Mouse (Mus musculus) 3134 (cell line): ENCODE data around the gene 2310039H08Rik.

Experiments used
- DNase-seq: peaks from one replicate; pipeline ENCODE4 v3.0.0-alpha.2; 2011; ENCODE audit warnings: low spot score; ENCODE audit not compliant: insufficient read length; ENCODE audit errors: extremely low read depth

The 2310039H08Rik gene

DNA sequence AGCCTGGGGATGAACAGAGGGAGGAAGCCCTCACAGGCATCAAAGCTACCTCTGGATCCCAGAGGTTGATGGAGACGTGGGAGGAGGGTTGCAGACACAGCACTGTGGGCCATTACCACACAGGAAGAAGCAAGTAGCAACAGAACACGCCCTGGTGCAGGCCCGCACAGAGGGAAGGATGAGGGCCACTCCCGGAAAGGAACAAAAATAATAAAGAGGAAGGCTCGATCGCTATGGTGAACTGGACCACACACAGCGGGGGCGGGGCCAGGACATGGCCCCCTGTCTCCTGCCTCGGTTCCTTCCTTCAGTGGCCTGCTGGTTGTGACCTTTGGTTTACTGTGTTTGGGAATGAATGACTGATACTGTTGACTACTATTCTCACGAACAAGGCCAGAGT, 27.2 kb downstream of the 2310039H08Rik start:
- DNase-seq = no peak

DNA sequence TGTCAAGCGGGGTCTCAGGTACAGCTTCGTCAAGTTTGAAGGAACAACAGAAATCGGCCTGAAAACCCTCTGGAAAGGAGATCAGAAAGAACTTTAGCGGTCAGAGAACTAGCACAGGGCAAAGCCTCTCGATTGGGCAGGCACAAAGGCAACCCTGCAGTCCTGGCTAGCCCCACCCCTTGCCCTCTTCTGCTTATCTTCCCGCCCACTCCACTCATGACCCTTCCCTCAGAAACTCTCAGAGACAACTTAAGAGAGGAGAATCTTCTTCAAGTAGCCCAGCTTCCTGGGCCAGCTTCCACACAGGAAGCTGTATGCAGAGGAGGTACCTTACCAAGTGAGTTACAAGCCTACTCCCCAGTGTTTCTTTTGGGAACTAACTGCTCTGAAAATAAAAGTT, 29.3 kb downstream of the 2310039H08Rik start:
- DNase-seq = no peak

DNA sequence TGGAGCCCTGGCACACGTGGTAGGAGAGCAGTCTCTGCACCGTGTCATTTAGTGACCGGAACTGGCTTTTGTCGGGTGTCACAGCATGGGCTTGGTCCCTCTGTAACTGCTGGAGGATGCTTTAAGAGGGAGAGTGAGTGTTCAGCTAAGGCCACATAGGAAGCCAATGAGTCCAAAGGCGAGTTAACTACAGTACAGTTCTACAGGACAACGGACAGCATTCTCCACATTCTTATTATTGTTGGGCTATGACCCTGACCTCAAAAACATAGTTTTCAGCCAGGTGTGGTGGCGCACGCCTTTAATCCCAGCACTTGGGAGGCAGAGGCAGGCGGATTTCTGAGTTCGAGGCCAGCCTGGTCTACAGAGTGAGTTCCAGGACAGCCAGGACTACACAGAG, 35.9 kb downstream of the 2310039H08Rik start:
- no peak for DNase-seq

DNA sequence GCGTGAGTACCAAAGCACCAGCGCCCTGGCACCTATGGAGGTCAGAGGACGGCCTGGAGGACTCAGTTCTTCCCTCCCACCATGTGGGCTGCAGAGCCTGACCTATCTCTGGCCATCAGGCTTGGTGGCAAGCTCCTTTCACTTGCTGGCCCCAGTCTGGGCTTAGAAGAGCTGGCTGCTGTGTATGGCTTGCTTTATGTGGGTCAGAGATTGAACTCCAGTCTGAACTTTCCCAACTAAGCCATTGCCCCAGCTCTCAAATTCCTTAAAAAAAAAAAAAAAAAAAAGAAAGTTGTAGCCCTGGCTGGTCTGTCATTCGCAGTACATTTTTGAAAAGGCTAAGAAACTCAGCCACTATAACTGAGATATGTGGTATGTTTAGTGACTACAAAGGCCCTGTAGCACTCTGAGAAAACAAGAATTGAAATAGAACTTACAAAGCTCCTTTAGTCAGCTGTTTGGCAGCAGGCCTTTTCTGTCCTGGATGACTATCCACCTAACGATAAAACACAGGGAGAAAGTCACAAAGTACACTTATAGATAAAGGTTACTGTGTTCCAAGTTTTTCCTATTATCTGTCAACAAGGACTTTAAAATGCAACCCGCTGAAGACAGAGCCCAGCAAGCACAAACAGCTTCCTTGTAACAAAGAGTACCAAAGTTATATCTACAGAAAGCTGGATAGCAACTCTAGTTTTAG, 36.8 kb downstream of the 2310039H08Rik start:
- DNase-seq = no peak

DNA sequence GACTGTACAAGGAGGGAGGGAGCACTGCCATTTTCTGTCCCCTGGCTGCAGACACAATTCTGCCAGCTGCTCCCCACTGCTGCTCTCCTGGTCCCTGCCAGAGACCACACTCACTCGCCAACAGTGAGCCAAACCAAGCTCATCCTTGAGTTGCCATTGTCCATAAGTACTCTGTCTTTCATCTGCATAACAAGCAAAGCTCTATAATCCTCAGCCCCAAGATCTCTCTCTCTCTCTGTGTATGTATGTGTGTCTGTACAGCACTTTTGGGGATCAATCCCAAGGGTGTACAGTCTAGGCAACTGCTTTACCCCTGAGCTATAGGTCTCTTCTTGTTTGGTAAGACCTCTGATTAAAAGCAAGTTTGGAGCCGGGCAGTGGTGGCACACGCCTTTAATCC, 38.2 kb downstream of the 2310039H08Rik start:
- no peak for DNase-seq

DNA sequence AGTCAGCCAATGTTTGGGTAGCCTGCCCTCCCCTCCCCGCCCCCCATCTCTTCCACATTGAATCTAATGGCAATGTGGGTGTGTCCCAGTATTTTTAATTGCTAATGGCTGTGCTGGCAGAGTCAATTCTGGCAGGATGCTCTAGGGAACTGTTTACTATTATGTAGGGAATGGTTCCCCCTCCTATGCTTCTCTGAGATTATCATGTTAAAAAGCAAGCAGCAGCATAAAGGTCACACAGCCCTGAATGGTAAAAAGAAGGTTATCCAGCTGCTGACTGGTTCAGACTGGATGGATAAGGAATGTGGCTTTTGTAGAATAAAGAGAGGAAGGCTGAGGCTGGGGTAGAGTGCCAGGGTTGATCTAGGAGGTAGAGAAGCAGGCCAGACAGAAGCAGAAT, 40.0 kb downstream of the 2310039H08Rik start:
- no peak for DNase-seq

DNA sequence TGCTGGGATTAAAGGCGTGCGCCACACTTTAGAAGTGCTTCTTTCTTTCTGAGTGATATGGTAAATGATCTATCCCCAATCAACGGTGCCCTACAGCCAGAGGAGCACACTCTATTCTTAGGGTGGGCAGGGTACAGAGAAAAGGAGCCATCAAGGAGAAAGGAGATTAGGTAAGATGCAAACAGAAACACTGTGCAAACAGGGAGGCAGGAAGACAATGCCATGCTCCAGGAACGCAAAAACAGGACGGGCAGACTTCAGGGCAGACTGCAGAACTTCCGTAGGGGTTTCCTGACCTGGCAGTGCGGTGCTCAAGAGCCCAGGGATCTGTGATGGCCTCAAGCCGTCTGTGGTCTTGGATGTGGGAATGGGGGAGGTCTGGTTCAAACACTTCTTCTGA, 41.2 kb downstream of the 2310039H08Rik start:
- DNase-seq = no peak

DNA sequence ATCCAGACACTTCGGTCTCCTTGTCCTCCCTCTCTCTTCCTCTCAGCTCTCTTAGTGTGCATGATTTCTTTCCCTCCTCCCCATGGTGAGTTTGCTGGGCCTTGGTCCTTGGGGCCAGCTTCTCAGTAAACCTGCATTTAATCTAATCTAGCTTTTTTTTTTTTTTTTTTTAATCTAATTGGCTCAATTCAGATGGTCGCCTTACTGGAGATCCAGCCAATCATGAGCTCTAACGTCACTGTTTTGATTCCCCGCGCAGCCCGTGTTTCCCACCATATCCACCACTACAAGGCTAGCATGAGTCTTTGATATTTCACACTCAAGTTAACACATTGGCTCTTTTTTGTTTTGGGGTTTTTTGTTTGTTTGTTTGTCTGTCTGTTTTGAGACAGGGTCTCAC, 42.1 kb downstream of the 2310039H08Rik start:
- DNase-seq = no peak

DNA sequence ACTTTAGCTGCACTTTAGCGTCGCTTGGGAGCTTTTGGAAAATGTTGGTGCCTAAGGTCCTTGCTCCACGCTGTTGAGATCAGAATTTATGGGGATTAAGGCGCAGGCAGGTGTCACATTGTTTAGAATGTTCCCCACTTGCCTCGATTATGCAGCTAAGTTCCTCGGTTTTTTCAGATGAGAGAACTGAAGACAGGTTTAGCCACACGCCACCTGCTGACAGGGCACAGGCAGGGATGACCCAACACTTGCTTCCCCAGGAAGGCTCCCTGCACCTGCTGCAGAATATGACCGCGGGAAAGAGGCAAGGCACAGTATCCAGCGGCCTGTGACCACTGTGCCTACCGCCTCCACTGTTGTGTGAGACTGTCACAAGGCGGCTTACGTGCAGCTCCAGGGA, 43.9 kb downstream of the 2310039H08Rik start:
- DNase-seq = no peak

DNA sequence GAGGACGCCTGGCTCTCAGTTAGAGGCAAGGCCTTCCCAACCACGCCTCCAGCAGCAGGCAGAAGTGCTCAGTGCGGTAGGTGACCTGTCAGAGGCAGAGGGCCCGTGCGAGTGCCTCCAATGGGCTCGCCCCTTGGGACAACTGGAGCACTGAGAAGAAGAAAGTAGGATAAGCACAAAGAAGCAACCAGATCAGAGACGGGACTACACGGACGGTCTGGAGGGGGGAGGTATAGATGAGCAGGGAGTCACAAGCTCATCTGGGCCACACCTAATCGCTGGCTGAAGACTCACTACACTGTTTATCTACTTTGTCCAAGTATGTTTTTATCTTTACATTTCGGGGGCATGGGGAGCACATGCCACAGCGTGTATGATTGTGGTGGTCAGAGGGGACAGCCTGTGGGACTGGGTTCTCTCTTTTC, 45.3 kb downstream of the 2310039H08Rik start:
- DNase-seq = no peak

DNA sequence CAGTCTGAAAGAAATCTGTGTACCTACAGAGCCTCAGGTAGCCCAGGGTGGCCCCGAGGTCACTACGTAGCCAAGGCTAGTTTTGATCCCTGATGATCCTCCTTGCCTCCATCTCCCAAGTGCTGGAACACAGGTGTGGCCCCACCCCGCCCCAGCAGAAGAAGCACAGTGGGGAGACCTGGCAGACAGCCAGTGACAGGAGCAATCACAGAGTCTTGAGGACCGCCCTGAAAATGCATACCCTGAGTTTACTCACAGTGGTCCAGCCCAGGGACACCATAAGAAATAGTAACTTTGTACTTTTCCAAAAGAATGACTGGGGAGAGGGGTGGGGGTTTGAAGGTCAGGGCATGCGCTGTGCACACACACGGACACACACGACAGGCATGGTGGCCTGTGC, 48.2 kb downstream of the 2310039H08Rik start:
- DNase-seq = no peak
